Mouse (Mus musculus): ENCODE data around the gene Serpina3b. TPM values are rescaled to one million over a fixed set of nuclear protein-coding genes. Genes with fewer than 3 reads are reported as not detected.

Serpina3b gene
- polyA plus RNA-seq, 1 experiment from 2014 or later: not detected

GRCm38 (mm10) chr12:104185046-104185445 is 57.2 kb downstream of the Serpina3b start:
- Histone ChIP-seq H3K4me2 (replicated peaks) (no peak overlapping the region), H3K27me3 (replicated peaks) (no peaks in the 10 kb centered on the region), H3K27ac (no peak overlapping the region), H3K9ac (no peak overlapping the region), H3K4me3 (no peak overlapping the region), H3K36me3 (no peaks in the 10 kb centered on the region), H3K9me3 (no peaks in the 10 kb centered on the region), H3K4me1 (no peaks in the 10 kb centered on the region)
- ATAC-seq (ENCODE audit: low FRiP score, low read depth): no peak
- 80% methylated on average over 4 of the region's 4 CpGs for WGBS

GRCm38 (mm10) chr12:104186041-104186581 is 58.3 kb downstream of the Serpina3b start:
- H3K4me1 ChIP-seq: no peaks in the 10 kb centered on the region
- no peaks in the 10 kb centered on the region for H3K36me3 ChIP-seq
- H3K4me2 ChIP-seq (replicated peaks): no peak overlapping the region
- ATAC-seq (ENCODE audit: low FRiP score, low read depth): no peak
- H3K4me3 ChIP-seq: no peak overlapping the region
- H3K9me3 ChIP-seq: no peaks in the 10 kb centered on the region
- WGBS: 91% methylated on average over 3 of the region's 3 CpGs
- H3K27ac ChIP-seq: no peak overlapping the region
- H3K27me3 ChIP-seq (replicated peaks): no peaks in the 10 kb centered on the region
- H3K9ac ChIP-seq: no peak overlapping the region

Other genes starting within 250 kb of the Serpina3b start
- gene Serpina1c, start 223.1 kb upstream of the Serpina3b start, polyA plus RNA-seq (2016; fragmentation: Nextera tagmentation; extraction: Ambion mirVana): not detected in 2 replicates
- gene Serpina1e, start 169.0 kb upstream of the Serpina3b start, polyA plus RNA-seq (2016; fragmentation: Nextera tagmentation; extraction: Ambion mirVana): not detected in 2 replicates
- not detected in 2 replicates for gene Serpina11, start 138.0 kb upstream of the Serpina3b start, polyA plus RNA-seq (2016; fragmentation: Nextera tagmentation; extraction: Ambion mirVana)
- not detected in 2 replicates for gene Serpina9, start 114.2 kb upstream of the Serpina3b start, polyA plus RNA-seq (2016; fragmentation: Nextera tagmentation; extraction: Ambion mirVana)
- gene Serpina12, start 83.6 kb upstream of the Serpina3b start, polyA plus RNA-seq (2016; fragmentation: Nextera tagmentation; extraction: Ambion mirVana): not detected in 2 replicates
- gene Serpina5, start 26.9 kb upstream of the Serpina3b start, polyA plus RNA-seq (2016; fragmentation: Nextera tagmentation; extraction: Ambion mirVana): not detected in 2 replicates
- not detected in 2 replicates for gene Serpina3a, start 15.3 kb upstream of the Serpina3b start, polyA plus RNA-seq (2016; fragmentation: Nextera tagmentation; extraction: Ambion mirVana)
- not detected in 2 replicates for gene Serpina3c, start 25.9 kb downstream of the Serpina3b start, polyA plus RNA-seq (2016; fragmentation: Nextera tagmentation; extraction: Ambion mirVana)
- gene Serpina3f, start 86.5 kb downstream of the Serpina3b start, polyA plus RNA-seq (2016; fragmentation: Nextera tagmentation; extraction: Ambion mirVana): not detected in 2 replicates
- 1.9 and 2.1 TPM in 2 replicates for gene Serpina3g, start 108.2 kb downstream of the Serpina3b start, polyA plus RNA-seq (2016; fragmentation: Nextera tagmentation; extraction: Ambion mirVana)
- gene Serpina3i, start 135.1 kb downstream of the Serpina3b start, polyA plus RNA-seq (2016; fragmentation: Nextera tagmentation; extraction: Ambion mirVana): 0.30 TPM in 1 of 2 replicates, not detected in the other
- not detected in 2 replicates for gene Serpina3j, start 186.6 kb downstream of the Serpina3b start, polyA plus RNA-seq (2016; fragmentation: Nextera tagmentation; extraction: Ambion mirVana)
- gene Serpina3k, start 210.5 kb downstream of the Serpina3b start, polyA plus RNA-seq (2016; fragmentation: Nextera tagmentation; extraction: Ambion mirVana): not detected in 2 replicates
- gene Serpina3m, start 210.5 kb downstream of the Serpina3b start, polyA plus RNA-seq (2016; fragmentation: Nextera tagmentation; extraction: Ambion mirVana): not detected in 2 replicates